Mouse (Mus musculus) neutrophil, adult 83 days (primary cell): Measurements from ENCODE around the gene Rpusd2. TPM values are rescaled to one million over a fixed set of nuclear protein-coding genes. Genes with fewer than 3 reads are reported as not detected.

Source experiments
- total RNA-seq, 2 experiments: library from RNA; stranded (reverse); gene quantifications; one replicate each; pipeline ENCODE4 v1.2.4; 2023

The Rpusd2 gene
- total RNA-seq = 1 to 10 TPM; 2.6 to 3.1 TPM

GRCm38 (mm10) chr2:119034656-119035396 is at the start of gene Rpusd2:
Rpusd2 (plus strand) TSS chr2:119034790.

GRCm38 (mm10) chr2:119028941-119029551 is 5.5 kb upstream of the Rpusd2 start, which contains the start of gene Ccdc32:
Ccdc32 (minus strand) TSS chr2:119029393.

GRCm38 (mm10) chr2:119046649-119047611 is 12.3 kb downstream of the Rpusd2 start, which contains the start of gene Knl1:
Knl1 (plus strand) TSS chr2:119047119.

Other genes with a start within 250 kb of the Rpusd2 start
- 10 to 100 TPM; 53.2 to 58.7 TPM for gene Knstrn, start 220.8 kb upstream of the Rpusd2 start, total RNA-seq
- gene Ivd, start 172.8 kb upstream of the Rpusd2 start, total RNA-seq = 10 to 100 TPM; 29.2 to 30.5 TPM
- gene Bahd1, start 134.4 kb upstream of the Rpusd2 start, total RNA-seq = 10 to 100 TPM in 1 of 2 experiments, 1 to 10 TPM in 1; 8.5 to 11.6 TPM
- 1 to 10 TPM; 3.4 TPM for gene Chst14, start 108.3 kb upstream of the Rpusd2 start, total RNA-seq
- gene Ccdc32, start 5.4 kb upstream of the Rpusd2 start, total RNA-seq = 1 to 10 TPM; 5.9 to 7.0 TPM
- gene Knl1, start 12.3 kb downstream of the Rpusd2 start, total RNA-seq = 10 to 100 TPM; 36.3 to 43.6 TPM
- 10 to 100 TPM; 17.8 to 20.4 TPM for gene Rad51, start 78.0 kb downstream of the Rpusd2 start, total RNA-seq
- gene Rmdn3, start 122.2 kb downstream of the Rpusd2 start, total RNA-seq = 10 to 100 TPM in 1 of 2 experiments, 1 to 10 TPM in 1; 9.8 to 11.5 TPM
- gene Gchfr, start 133.0 kb downstream of the Rpusd2 start, total RNA-seq = not detected
- not detected for gene Gm14137, start 139.7 kb downstream of the Rpusd2 start, total RNA-seq
- 10 to 100 TPM; 16.9 to 18.6 TPM for gene Zfyve19, start 173.8 kb downstream of the Rpusd2 start, total RNA-seq
- 10 to 100 TPM; 14.4 to 15.2 TPM for gene Dnajc17, start 174.0 kb downstream of the Rpusd2 start, total RNA-seq
- gene Ppp1r14d, start 195.1 kb downstream of the Rpusd2 start, total RNA-seq = not detected
- gene Spint1, start 202.6 kb downstream of the Rpusd2 start, total RNA-seq = not detected
- gene Rhov, start 236.5 kb downstream of the Rpusd2 start, total RNA-seq = 1 to 10 TPM; 3.6 to 6.4 TPM